Mouse (Mus musculus) bone marrow, adult 2 months (tissue): ENCODE measurements around the gene Ostf1. TPM values are rescaled to one million over a fixed set of nuclear protein-coding genes. Genes with fewer than 3 reads are reported as not detected.

ENCODE experiments used
- H3K27ac ChIP-seq: fragments of 200-500 bp; 2 replicates; pipeline ENCODE4 v1.5.1; 2012; ENCODE audit warnings: low read depth, mild to moderate bottlenecking, control low read depth, inconsistent platforms, low read length; ENCODE audit not compliant: control insufficient read depth, poor library complexity, insufficient read depth
- H3K4me1 ChIP-seq: fragments of 200-500 bp; 2 replicates; pipeline ENCODE4 v1.6.1; 2011; ENCODE audit warnings: low read length; ENCODE audit not compliant: control insufficient read depth, insufficient read depth
- H3K4me3 ChIP-seq: fragments of 200-500 bp; replicated peaks from 2 replicates; pipeline ENCODE3; 2011; ENCODE audit warnings: mild to moderate bottlenecking, low read depth, low read length, control low read depth; ENCODE audit not compliant: control insufficient read depth
- CTCF ChIP-seq: fragments of 200-500 bp; IDR thresholded peaks from 2 replicates; pipeline ENCODE4 v1.5.1; 2011; ENCODE audit warnings: low read length, control low read depth; ENCODE audit not compliant: control insufficient read depth, insufficient read depth
- POLR2A ChIP-seq: fragments of 200-500 bp; IDR thresholded peaks from 2 replicates; pipeline ENCODE4 v1.6.1; 2011; ENCODE audit warnings: low read depth, mild to moderate bottlenecking, control low read depth, low read length, borderline replicate concordance; ENCODE audit not compliant: control insufficient read depth
- WGBS: fragments of 180-500 bp; shearing (Covaris S2); methylation state at CpG from one replicate; pipeline ENCODE4 v1.1.7; 2018; 5-methylcytosine and 5-hydroxymethylcytosine counted together
- polyA plus RNA-seq: library from polyadenylated mRNA; stranded (reverse); fragments of >200 nt; gene quantifications from 2 replicates; pipeline ENCODE4 v1.2.4, GENCODE M21; 2011; ENCODE audit warnings: low replicate concordance; ENCODE audit not compliant: missing spikeins, insufficient read depth, insufficient read length

The Ostf1 gene
- polyA plus RNA-seq, 1 experiment = 64.7 TPM

DNA sequence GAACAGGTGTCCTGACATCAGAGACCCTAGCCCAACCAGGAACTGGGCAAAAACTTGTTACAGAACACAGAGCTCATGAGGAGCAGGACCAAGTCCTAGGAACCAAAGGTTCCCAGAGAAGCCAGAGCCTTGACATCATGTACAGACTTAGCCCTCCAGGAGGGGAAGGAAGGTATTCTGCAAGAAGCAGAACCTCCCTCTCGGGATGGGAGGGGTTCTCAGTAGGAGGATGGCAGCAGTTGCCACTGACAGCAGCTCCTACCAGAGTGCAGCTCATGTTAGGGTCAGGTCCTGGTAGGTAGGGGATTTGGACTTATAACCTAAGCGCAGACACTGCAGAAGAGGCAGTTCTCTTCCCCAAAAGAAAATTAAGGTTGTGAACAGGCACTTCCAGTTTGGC lies 7.7 kb downstream of the Ostf1 start:
- Histone ChIP-seq H3K4me1 (peaks cover 8% of the 10 kb centered on the region; the same call in 1 of the 2 replicates), H3K27ac (no peak overlapping the region), H3K4me3 (no peak overlapping the region)
- no peak for TF ChIP-seq CTCF
- TF ChIP-seq POLR2A = no peak
- 41% methylated on average over 2 of the region's 2 CpGs for WGBS

DNA sequence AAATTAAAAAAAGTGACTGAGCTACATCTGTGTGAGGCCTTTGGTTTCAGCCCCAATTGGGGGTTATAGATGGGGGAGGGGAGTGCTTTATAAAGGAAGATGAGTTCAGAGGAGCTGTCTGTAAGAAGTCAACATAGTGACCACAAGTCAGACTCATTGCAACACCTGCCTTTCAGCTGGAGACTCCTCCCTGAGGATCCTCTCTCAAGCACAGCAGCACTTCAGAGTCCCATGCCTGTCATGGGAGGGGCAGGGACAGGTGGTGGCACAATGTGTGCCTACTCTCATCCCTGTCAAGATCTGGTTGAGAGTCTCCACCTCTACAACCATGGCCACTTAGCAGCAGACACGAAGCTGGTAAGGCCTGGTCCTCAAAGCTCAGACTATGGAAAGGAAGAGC lies 11.9 kb downstream of the Ostf1 start:
- Histone ChIP-seq H3K4me1 (peaks cover 9% of the 10 kb centered on the region), H3K27ac (0 out of 2 replicates have a peak overlapping the region, but pooled peaks have one; percentile 30)
- no peak for TF ChIP-seq POLR2A
- TF ChIP-seq CTCF = no peak

DNA sequence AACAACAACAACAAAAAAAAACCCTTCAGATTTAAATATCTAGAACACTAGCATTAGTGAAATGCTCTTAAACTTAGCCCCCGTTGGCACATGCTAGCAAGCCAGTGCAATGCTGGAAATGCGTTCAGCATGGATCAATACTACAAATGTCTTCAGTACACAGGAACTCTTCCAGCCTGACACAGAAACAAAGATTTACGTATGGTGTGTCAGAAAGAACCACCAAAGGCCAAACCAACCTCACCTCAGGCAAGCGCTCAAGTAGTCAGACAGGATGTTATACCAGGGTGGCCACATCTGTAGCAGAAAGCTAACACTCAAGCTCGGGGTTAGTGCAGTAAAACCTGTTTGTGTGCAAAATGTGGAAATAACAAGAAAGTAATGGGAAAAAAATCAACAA lies 12.6 kb downstream of the Ostf1 start:
- H3K4me3 ChIP-seq = no peak overlapping the region
- no peak for TF ChIP-seq POLR2A
- no peak for TF ChIP-seq CTCF
- 53% methylated on average over 5 of the region's 5 CpGs for WGBS
- no peak overlapping the region for H3K27ac ChIP-seq
- peaks cover 9% of the 10 kb centered on the region for H3K4me1 ChIP-seq

More for the DNA sequence above, 11.9 kb downstream of the Ostf1 start:
- WGBS = 41% methylated on average over 1 of the region's 1 CpGs
- no peak overlapping the region for H3K4me3 ChIP-seq

DNA sequence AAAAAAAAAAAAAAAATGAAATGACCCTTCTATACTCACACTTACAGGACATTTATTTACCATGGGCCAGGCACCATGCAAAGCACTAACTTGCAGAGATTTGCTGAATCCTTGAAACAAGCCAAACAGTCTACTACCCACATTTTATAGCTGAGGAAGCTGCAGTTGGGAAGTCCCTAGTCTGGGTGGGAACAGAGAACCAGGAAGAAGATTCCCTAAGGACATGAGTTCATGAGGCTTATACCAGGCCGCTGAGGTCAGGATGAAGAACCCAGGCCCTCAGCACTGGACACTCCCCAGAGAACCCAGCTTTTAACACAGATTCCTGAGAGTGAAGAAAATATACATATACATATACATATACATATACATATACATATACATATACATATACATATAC lies 14.1 kb downstream of the Ostf1 start:
- TF ChIP-seq POLR2A = no peak
- no peak for TF ChIP-seq CTCF
- no peak overlapping the region for H3K27ac ChIP-seq
- 89% methylated on average over 1 of the region's 1 CpGs for WGBS
- H3K4me3 ChIP-seq = no peak overlapping the region
- H3K4me1 ChIP-seq = peaks cover 12% of the 10 kb centered on the region

DNA sequence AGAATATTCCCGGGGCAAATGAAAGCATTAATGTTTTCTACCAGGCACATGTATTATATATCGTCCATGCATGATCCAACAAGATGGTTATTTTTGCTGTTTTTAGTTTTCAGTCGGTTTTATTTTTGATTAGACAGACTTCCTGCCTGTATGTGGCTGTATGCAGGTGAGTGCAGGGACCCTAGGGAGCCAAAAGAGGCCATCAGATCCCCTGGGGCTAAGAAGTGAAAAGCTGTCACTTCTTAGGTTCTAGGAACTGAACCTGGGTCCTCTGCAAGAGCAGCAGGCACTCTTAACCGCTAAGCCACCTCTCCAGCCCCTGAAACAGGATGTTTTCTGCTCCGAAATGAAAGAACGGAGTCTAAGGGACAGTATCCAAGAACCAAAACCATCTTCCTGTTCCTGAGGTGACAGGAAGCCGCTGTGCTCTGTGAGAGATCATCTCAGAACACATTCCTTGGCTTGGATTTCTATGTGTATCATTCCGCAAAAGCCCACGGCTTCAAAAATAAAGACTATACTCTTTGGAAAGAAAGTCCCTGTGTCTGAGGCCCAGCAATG lies 15.9 kb downstream of the Ostf1 start:
- WGBS = 24% methylated on average over 9 of the region's 9 CpGs
- Histone ChIP-seq H3K4me3 (no peak overlapping the region), H3K4me1 (peaks cover 12% of the 10 kb centered on the region), H3K27ac (no peak overlapping the region)
- TF ChIP-seq POLR2A (no peak), CTCF (no peak)

DNA sequence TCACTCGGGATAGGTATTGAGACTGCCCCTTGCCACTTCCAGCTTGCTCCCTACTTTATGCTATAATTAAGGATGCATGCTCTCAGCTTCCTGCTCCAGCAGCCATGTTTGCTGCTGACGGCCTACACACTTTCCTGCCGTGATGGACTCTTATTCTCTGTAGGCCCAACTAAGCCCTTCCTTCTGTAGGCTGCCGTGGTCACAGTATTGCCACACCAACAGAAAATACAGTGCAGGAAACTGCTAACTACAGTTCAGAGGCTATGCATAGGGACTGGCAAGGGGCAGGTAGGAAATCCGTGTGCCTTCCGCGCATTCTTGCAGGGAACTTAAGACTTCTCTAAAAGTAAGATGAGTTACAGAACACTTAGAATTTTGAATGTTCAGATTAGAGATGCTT lies 17.3 kb downstream of the Ostf1 start:
- 37% methylated on average over 7 of the region's 7 CpGs for WGBS
- Histone ChIP-seq H3K27ac (no peak overlapping the region), H3K4me3 (no peak overlapping the region), H3K4me1 (peaks cover 7% of the 10 kb centered on the region)
- TF ChIP-seq POLR2A (no peak), CTCF (no peak)

DNA sequence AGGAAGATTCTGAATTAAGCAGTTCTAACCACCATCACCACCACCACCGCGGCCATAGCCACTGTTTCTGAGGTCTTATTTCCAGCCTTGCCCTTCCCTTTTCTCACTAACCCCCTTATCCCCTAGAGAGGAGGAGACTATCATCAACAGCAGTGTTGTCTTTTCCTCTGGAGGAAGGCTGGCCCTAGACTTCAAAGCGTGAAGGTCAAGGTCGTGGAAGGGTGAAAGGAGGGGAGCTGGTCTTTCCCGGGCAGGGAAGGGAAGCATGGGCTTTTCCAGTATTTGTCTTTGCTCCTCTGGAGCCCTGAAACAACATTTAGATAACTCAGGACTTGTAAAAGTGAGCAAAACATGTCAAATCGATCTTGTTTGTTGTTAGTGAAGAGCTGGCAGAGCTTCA lies 22.6 kb downstream of the Ostf1 start:
- TF ChIP-seq CTCF = no peak
- TF ChIP-seq POLR2A = no peak
- Histone ChIP-seq H3K4me3 (no peak overlapping the region), H3K27ac (no peak overlapping the region), H3K4me1 (peaks cover 3% of the 10 kb centered on the region; the same call in 1 of the 2 replicates)
- WGBS = 61% methylated on average over 6 of the region's 6 CpGs

DNA sequence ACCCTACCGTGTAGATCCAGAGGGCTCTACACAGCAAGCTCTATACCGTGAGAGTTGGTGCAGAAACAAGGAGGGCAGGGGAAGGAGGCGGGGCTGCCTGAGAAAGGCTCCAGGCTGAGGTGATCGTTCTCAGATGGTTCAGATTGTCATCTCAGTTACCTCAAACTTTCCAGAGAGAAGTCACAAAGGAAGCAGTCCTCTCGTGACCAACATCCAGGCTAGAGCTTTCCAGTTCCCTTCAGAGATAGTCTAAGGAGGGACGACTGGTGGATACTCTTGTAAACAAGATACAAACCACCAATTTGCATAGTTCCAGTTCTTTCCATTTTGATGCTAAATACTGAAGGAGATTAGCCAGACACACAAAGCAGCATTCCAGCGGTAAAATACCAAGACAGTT lies 23.7 kb downstream of the Ostf1 start:
- WGBS = 44% methylated on average over 7 of the region's 7 CpGs
- TF ChIP-seq CTCF = no peak

DNA sequence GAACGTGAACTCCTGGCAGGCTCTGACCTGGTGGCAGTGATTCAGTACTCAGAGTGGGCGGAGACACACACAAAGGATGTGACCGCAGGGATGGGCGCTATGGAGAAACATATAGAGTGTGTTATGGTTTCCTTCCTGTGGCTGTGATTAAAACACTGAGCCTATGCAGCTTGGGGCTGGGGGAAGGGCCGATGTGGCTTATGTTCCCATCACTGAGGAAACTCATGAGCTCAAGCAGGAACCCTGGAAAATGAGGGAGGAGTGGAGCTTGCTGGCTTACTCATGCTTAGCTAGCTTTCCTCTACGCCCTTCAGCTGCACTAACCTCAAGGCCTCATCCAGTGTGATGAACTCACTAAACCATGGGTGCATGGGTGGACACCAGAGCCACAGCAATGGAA lies 28.6 kb downstream of the Ostf1 start:
- no peak overlapping the region for H3K4me3 ChIP-seq
- 52% methylated on average over 6 of the region's 6 CpGs for WGBS
- H3K27ac ChIP-seq = no peak overlapping the region

More for the DNA sequence above, 23.7 kb downstream of the Ostf1 start:
- H3K27ac ChIP-seq = no peak overlapping the region
- no peak overlapping the region for H3K4me3 ChIP-seq
- H3K4me1 ChIP-seq = peaks cover 4% of the 10 kb centered on the region

More for the DNA sequence above, 28.6 kb downstream of the Ostf1 start:
- peaks cover 9% of the 10 kb centered on the region for H3K4me1 ChIP-seq
- TF ChIP-seq POLR2A = no peak
- no peak for TF ChIP-seq CTCF
